Mouse (Mus musculus): ENCODE data around the gene Boc.
A peak's percentile ranks its signal among the peaks of the same experiment; 100 is the strongest.
"Not testable (repeated sequence)": the region's sequence is repeated elsewhere in the genome, so short reads cannot be mapped to it uniquely, and the experiment has no call there.

The Boc gene

GRCm38 (mm10) chr16:44487194-44487593 lies 71.5 kb downstream of the Boc start:
- DNase-seq (ENCODE audit: low spot score), result no peak

- DNase-seq (ENCODE audit: low spot score), result no peak
These were observed 72.1 kb downstream of the Boc start for GRCm38 (mm10) chr16:44486612-44487011.

GRCm38 (mm10) chr16:44485691-44486090 lies 73.0 kb downstream of the Boc start:
- no peak for DNase-seq (ENCODE audit: low spot score)

GRCm38 (mm10) chr16:44484831-44485230 lies 73.9 kb downstream of the Boc start:
- no peak for DNase-seq (ENCODE audit: low spot score)

GRCm38 (mm10) chr16:44484079-44484478 lies 74.6 kb downstream of the Boc start:
- peak; percentile 51 for DNase-seq (ENCODE audit: low spot score)

GRCm38 (mm10) chr16:44481599-44482593 lies 76.8 kb downstream of the Boc start:
- DNase-seq (ENCODE audit: low spot score), result no peak

- no peak for DNase-seq (ENCODE audit: low spot score)
These were observed 78.1 kb downstream of the Boc start for GRCm38 (mm10) chr16:44480616-44481015.

GRCm38 (mm10) chr16:44479852-44480251 lies 78.8 kb downstream of the Boc start:
- DNase-seq (ENCODE audit: low spot score), result no peak

GRCm38 (mm10) chr16:44478767-44479166 lies 79.9 kb downstream of the Boc start:
- DNase-seq (ENCODE audit: low spot score), result no peak

- peak; percentile 23 for DNase-seq (ENCODE audit: low spot score)
These were observed 82.9 kb downstream of the Boc start for GRCm38 (mm10) chr16:44475682-44476375.

- DNase-seq (ENCODE audit: low spot score), result peak; percentile 59
These were observed 83.4 kb downstream of the Boc start for GRCm38 (mm10) chr16:44475281-44475680.

- DNase-seq (ENCODE audit: low spot score), result no peak
These were observed 97.8 kb downstream of the Boc start for GRCm38 (mm10) chr16:44460922-44461321.

- no peak for DNase-seq (ENCODE audit: low spot score)
These were observed 99.9 kb downstream of the Boc start for GRCm38 (mm10) chr16:44458826-44459225.

GRCm38 (mm10) chr16:44457858-44458257 lies 100.8 kb downstream of the Boc start:
- DNase-seq (ENCODE audit: low spot score), result no peak

GRCm38 (mm10) chr16:44441913-44442312 lies 116.8 kb downstream of the Boc start:
- not testable (repeated sequence) for DNase-seq (ENCODE audit: low spot score)

GRCm38 (mm10) chr16:44435481-44435880 lies 123.2 kb downstream of the Boc start:
- no peak for DNase-seq (ENCODE audit: low spot score)
